Mouse (Mus musculus) heart, adult 2 months (tissue): ENCODE results near the gene Slc6a2. TPM values are rescaled to one million over a fixed set of nuclear protein-coding genes. Genes with fewer than 3 reads are reported as not detected.

Experiments
- DNase-seq, 2 experiments: peaks; one replicate each; pipeline ENCODE4 v3.0.0; 2021
- H3K27ac ChIP-seq: fragments of 200-600 bp; 2 replicates; pipeline ENCODE4 v1.8.1; 2022
- H3K27me3 ChIP-seq: fragments of 200-500 bp; 2 replicates; pipeline ENCODE4 v1.6.1; 2012; ENCODE audit warnings: mild to moderate bottlenecking, low read length, inconsistent platforms, mixed read lengths; ENCODE audit not compliant: control insufficient read depth, insufficient read depth
- H3K36me3 ChIP-seq: fragments of 200-500 bp; 2 replicates; pipeline ENCODE4 v1.6.1; 2012; ENCODE audit warnings: low read length, inconsistent platforms; ENCODE audit not compliant: control insufficient read depth, insufficient read depth
- H3K4me1 ChIP-seq: fragments of 200-500 bp; 2 replicates; pipeline ENCODE4 v1.6.1; 2011; ENCODE audit warnings: low read length; ENCODE audit not compliant: control insufficient read depth, insufficient read depth
- H3K4me3 ChIP-seq: fragments of 200-600 bp; 2 replicates; pipeline ENCODE4 v1.8.1; 2022
- H3K79me2 ChIP-seq: fragments of 200-500 bp; replicated peaks from 2 replicates; pipeline ENCODE4 v1.6.1; 2012; ENCODE audit warnings: mild to moderate bottlenecking, inconsistent platforms, low read length, moderate library complexity, mixed read lengths; ENCODE audit not compliant: control insufficient read depth, insufficient read depth
- H3K9ac ChIP-seq: fragments of 200-500 bp; 2 replicates; pipeline ENCODE4 v1.6.1; 2012; ENCODE audit warnings: low read depth, mild to moderate bottlenecking, control low read depth, inconsistent platforms, low read length, mixed read lengths
- CTCF ChIP-seq: fragments of 200-600 bp; IDR thresholded peaks from 2 replicates; pipeline ENCODE4 v1.8.1; 2022; ENCODE audit warnings: antibody characterized with exemption, mild to moderate bottlenecking, moderate library complexity
- EP300 ChIP-seq: fragments of 200-500 bp; IDR thresholded peaks from 2 replicates; pipeline ENCODE4 v1.6.1; 2011; ENCODE audit warnings: low read depth, low read length, control low read depth; ENCODE audit not compliant: insufficient read depth
- POLR2A ChIP-seq: fragments of 200-500 bp; IDR thresholded peaks from 2 replicates; pipeline ENCODE4 v1.6.1; 2011; ENCODE audit warnings: mild to moderate bottlenecking, low read depth, low read length, control low read depth; ENCODE audit not compliant: insufficient read depth
- WGBS: fragments of 180-500 bp; shearing (Covaris S2); methylation state at CpG from one replicate; pipeline ENCODE4 v1.1.7; 2018; 5-methylcytosine and 5-hydroxymethylcytosine counted together
- intact Hi-C: fragments of 180-260 bp; cut with DNase I; formaldehyde crosslinking; loops from one replicate; pipeline ENCODE4 v1.15.1; 2025
- polyA plus RNA-seq: library from polyadenylated mRNA; depleted of rRNA; stranded (reverse); fragments of >200 nt; gene quantifications from 2 replicates; pipeline ENCODE4 v1.2.3, GENCODE M21; 2012
- total RNA-seq, 2 experiments: library from RNA; stranded (reverse); gene quantifications; 2 replicates each; pipeline ENCODE4 v1.2.3; 2021

Gene Slc6a2
- total and polyA plus RNA-seq, 3 experiments = 0.08 to 0.18 (median 0.14) TPM

DNA sequence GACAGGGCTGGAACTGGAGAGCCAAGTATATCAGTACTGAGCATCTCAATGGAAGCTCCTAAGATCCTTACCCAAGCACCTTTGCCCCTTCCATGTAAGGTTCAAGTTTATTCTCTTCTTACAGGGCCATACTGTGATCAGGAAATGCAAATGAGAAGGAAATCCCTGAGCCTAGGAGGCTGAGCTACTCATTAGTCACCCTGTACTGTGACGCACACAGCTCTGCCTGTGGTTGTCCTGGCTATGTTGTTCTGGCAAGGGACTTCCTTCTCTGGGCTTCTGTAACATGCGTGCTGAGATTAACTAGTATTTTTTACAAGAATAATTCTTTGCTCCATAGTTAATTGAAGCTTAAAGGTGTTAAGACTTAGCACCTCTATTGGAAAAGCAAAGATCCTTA is 70.8 kb downstream of the Slc6a2 start:
- no peak overlapping the region for H3K27ac ChIP-seq
- H3K27me3 ChIP-seq = no peaks in the 10 kb centered on the region
- no peaks in the 10 kb centered on the region for H3K79me2 ChIP-seq
- no peaks in the 10 kb centered on the region for H3K36me3 ChIP-seq
- DNase-seq = no peak
- H3K4me1 ChIP-seq = no peaks in the 10 kb centered on the region
- intact Hi-C loops = no loop called here
- H3K9ac ChIP-seq = no peak overlapping the region
- TF ChIP-seq EP300 = no peak
- TF ChIP-seq CTCF = no peak
- TF ChIP-seq POLR2A = no peak
- 56% methylated on average over 2 of the region's 2 CpGs for WGBS
- no peak overlapping the region for H3K4me3 ChIP-seq

GRCm38 (mm10) chr8:93038831-93039230 is 79.0 kb downstream of the Slc6a2 start:
- intact Hi-C loops = no loop called here
- Histone ChIP-seq H3K27me3 (no peaks in the 10 kb centered on the region), H3K36me3 (no peaks in the 10 kb centered on the region), H3K9ac (no peak overlapping the region), H3K79me2 (no peaks in the 10 kb centered on the region), H3K27ac (no peak overlapping the region), H3K4me1 (no peaks in the 10 kb centered on the region; the same call in none of the 2 replicates), H3K4me3 (no peak overlapping the region)
- 33% methylated on average over 2 of the region's 2 CpGs for WGBS
- no peak for TF ChIP-seq POLR2A
- DNase-seq = no peak

DNA sequence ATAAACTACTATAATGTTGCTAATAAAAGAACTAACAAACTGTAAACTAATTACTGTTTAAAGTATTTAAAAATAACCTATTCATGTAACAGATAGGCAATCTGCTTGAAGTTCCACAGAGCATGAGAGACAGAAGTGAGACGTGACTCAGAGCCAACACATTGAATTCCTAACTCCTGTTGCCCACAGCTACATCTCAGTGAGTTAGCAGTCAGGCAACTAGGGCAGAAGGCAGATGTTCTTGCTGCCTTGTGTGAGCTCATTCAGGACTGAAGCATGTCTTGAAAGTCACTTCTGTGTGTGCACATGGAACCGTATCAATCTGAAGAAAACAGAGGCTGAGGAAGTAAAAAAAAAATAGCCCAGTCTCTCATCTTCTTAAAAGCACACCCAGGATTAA is 80.4 kb downstream of the Slc6a2 start:
- WGBS = 38% methylated on average over 2 of the region's 2 CpGs
- intact Hi-C loops = no loop called here
- peak overlapping the region; percentile 33 for H3K27ac ChIP-seq

DNA sequence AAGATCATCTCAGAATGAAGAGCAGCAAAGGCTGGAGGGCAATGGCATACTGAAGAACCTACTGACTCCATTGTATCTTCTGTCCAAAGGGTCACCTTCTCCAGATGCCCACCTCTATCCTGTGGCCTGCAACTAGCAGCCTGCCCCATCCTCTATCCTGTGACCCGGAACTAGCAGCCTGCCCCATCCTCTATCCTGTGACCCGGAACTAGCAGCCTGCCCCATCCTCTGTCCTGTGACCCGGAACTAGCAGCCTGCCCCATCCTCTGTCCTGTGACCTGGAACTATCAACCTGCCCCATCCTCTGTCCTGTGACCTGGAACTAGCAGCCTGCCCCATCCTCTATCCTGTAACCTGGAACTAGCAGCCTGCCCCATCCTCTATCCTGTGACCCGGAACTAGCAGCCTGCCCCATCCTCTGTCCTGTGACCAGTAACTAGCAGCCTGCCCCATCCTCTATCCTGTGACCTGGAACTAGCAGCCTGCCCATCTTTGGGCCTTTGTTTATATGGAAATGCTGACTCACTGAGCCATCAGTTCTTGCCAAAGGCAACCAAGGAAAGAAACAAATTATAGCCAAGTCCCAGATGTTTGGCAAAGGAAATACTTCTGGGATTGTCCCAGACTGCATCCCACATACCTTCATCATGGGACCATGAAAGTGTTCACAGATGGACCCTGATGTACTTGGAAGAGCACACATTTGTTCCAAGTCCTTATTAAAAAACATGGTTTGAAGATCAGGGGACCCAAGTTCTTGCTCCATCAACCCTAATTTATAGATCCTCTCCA is 81.1 kb downstream of the Slc6a2 start:
- TF ChIP-seq EP300 = no peak
- TF ChIP-seq CTCF = no peak
- no peak for TF ChIP-seq POLR2A
- Histone ChIP-seq H3K27ac (peak overlapping the region; percentile 33), H3K79me2 (no peaks in the 10 kb centered on the region), H3K9ac (no peak overlapping the region), H3K27me3 (no peaks in the 10 kb centered on the region), H3K4me3 (no peak overlapping the region), H3K36me3 (no peaks in the 10 kb centered on the region), H3K4me1 (no peaks in the 10 kb centered on the region; the same call in none of the 2 replicates)
- peak in 1 of 2 experiments; percentile 40 for DNase-seq
- intact Hi-C loops = no loop called here
- WGBS = 65% methylated on average over 4 of the region's 4 CpGs

More for the DNA sequence above, 80.4 kb downstream of the Slc6a2 start:
- H3K27me3 ChIP-seq = no peaks in the 10 kb centered on the region
- no peak overlapping the region for H3K4me3 ChIP-seq
- no peak for DNase-seq
- TF ChIP-seq POLR2A = no peak
- no peak for TF ChIP-seq CTCF
- H3K36me3 ChIP-seq = no peaks in the 10 kb centered on the region
- H3K4me1 ChIP-seq = no peaks in the 10 kb centered on the region; the same call in none of the 2 replicates
- H3K9ac ChIP-seq = no peak overlapping the region
- no peaks in the 10 kb centered on the region for H3K79me2 ChIP-seq

DNA sequence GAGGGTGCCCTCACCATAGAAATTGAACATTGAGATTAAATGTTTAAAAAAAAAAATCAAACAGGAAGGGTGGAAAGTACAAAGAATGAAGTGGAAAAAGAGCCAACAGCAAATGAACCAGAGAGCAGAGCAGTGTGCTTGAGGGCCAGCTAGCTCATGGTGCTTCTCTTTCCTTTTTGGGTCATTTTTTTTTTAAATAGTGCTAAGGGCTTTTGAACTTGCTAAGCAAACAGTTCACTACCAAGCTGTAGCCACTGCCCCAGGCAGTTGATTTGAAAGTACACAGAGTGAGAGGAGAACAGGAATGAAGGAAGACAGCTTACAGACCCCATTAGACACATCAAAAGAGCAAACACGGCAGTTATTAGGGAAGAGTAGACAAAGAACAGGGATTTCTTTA is 83.2 kb downstream of the Slc6a2 start:
- 45% methylated on average over 1 of the region's 1 CpGs for WGBS
- intact Hi-C loops = no loop called here
- Histone ChIP-seq H3K27ac (no peak overlapping the region), H3K79me2 (no peaks in the 10 kb centered on the region), H3K9ac (no peak overlapping the region), H3K4me3 (no peak overlapping the region), H3K4me1 (no peaks in the 10 kb centered on the region; the same call in none of the 2 replicates), H3K36me3 (no peaks in the 10 kb centered on the region), H3K27me3 (no peaks in the 10 kb centered on the region)
- no peak for DNase-seq
- TF ChIP-seq EP300 = no peak
- TF ChIP-seq CTCF = no peak
- TF ChIP-seq POLR2A = no peak

DNA sequence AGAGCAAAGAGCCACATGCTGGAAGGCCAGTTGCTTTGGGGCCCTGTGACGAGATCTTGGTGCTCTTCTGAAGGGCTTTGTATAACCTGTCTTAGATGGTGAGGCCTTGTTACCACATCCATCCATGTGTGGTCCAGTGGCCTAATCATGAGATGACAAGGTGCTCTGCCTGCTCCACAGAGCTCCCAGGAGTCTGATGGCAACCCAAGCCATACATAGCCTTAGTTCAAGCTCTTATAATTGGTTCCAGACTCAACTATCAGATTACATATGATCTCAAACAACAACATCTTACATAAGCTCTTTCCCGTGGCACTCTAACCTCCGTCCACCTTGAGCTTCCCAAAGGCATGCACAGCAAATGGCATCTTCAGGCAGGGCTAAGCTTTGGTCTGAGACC is 88.2 kb downstream of the Slc6a2 start, which contains the start of gene Ces1a:
Ces1a (minus strand) TSS at position 101 of the 400 bp plus-strand sequence.
- intact Hi-C loops = loop anchor here (2.0 kb wide), 1 partner anchor 37 kb away; no protein-coding TSS in a partner anchor
- Histone ChIP-seq H3K27me3 (no peaks in the 10 kb centered on the region), H3K4me3 (no peak within 1 kb of the TSS), H3K27ac (no peak within 1 kb of the TSS), H3K79me2 (no peaks in the 10 kb centered on the region), H3K9ac (no peak within 1 kb of the TSS), H3K4me1 (no peaks in the 10 kb centered on the region), H3K36me3 (no peaks in the 10 kb centered on the region)
- WGBS = 78% methylated on average over 3 of the region's 3 CpGs
- TF ChIP-seq POLR2A (no peak), CTCF (no peak), EP300 (no peak)
- DNase-seq = no peak
